Mouse (Mus musculus): ENCODE results near the gene Cmip. TPM values are rescaled to one million over a fixed set of nuclear protein-coding genes. Genes with fewer than 3 reads are reported as not detected.

Gene Cmip
- polyA plus RNA-seq, 1 experiment from 2014 or later = 39.0 TPM

GRCm38 (mm10) chr8:117318911-117319826 is 62.3 kb downstream of the Cmip start:
- no peak for ATAC-seq
- no peak overlapping the region for H3K4me3 ChIP-seq
- H3K9ac ChIP-seq = no peak overlapping the region
- peaks cover 77% of the 10 kb centered on the region for H3K4me1 ChIP-seq
- H3K27me3 ChIP-seq = no peaks in the 10 kb centered on the region
- no peaks in the 10 kb centered on the region for H3K36me3 ChIP-seq (ENCODE audit: poor library complexity, severe bottlenecking)
- no peak overlapping the region; the same call in 1 of the 2 replicates for H3K27ac ChIP-seq
- no peak overlapping the region for H3K4me2 ChIP-seq
- 92% methylated on average over 26 of the region's 26 CpGs for WGBS
- no peaks in the 10 kb centered on the region for H3K9me3 ChIP-seq (replicated peaks)

- Histone ChIP-seq H3K27me3 (no peaks in the 10 kb centered on the region), H3K36me3 (ENCODE audit: poor library complexity, severe bottlenecking) (0 out of 2 replicates have a peak, but pooled peaks cover 9% of the 10 kb centered on the region), H3K4me2 (no peak overlapping the region), H3K4me1 (peaks cover 64% of the 10 kb centered on the region), H3K9me3 (replicated peaks) (no peaks in the 10 kb centered on the region), H3K4me3 (no peak overlapping the region), H3K9ac (no peak overlapping the region), H3K27ac (no peak overlapping the region)
- no peak for ATAC-seq
- 90% methylated on average over 10 of the region's 10 CpGs for WGBS
These were observed 63.8 kb downstream of the Cmip start for GRCm38 (mm10) chr8:117320616-117321015.

- 86% methylated on average over 15 of the region's 15 CpGs for WGBS
- Histone ChIP-seq H3K9me3 (replicated peaks) (no peaks in the 10 kb centered on the region), H3K4me3 (no peak overlapping the region), H3K4me2 (no peak overlapping the region), H3K27ac (peak overlapping the region; percentile 80), H3K4me1 (peaks cover 58% of the 10 kb centered on the region), H3K27me3 (no peaks in the 10 kb centered on the region), H3K36me3 (ENCODE audit: poor library complexity, severe bottlenecking) (0 out of 2 replicates have a peak, but pooled peaks cover 9% of the 10 kb centered on the region), H3K9ac (no peak overlapping the region)
- no peak for ATAC-seq
These were observed 64.4 kb downstream of the Cmip start for GRCm38 (mm10) chr8:117321232-117321631.

GRCm38 (mm10) chr8:117322021-117322420 is 65.2 kb downstream of the Cmip start:
- H3K9ac ChIP-seq = no peak overlapping the region
- H3K27me3 ChIP-seq = no peaks in the 10 kb centered on the region
- 31% methylated on average over 6 of the region's 6 CpGs for WGBS
- H3K4me1 ChIP-seq = peaks cover 50% of the 10 kb centered on the region
- no peak overlapping the region for H3K4me3 ChIP-seq
- ATAC-seq = peak; percentile 90
- H3K9me3 ChIP-seq (replicated peaks) = no peaks in the 10 kb centered on the region
- H3K4me2 ChIP-seq = peak overlapping the region; percentile 42
- H3K36me3 ChIP-seq (ENCODE audit: poor library complexity, severe bottlenecking) = 0 out of 2 replicates have a peak, but pooled peaks cover 9% of the 10 kb centered on the region
- peak overlapping the region; percentile 80 for H3K27ac ChIP-seq

GRCm38 (mm10) chr8:117322715-117323310 is 65.9 kb downstream of the Cmip start:
- no peak for ATAC-seq
- Histone ChIP-seq H3K36me3 (ENCODE audit: poor library complexity, severe bottlenecking) (0 out of 2 replicates have a peak, but pooled peaks cover 9% of the 10 kb centered on the region), H3K27me3 (no peaks in the 10 kb centered on the region), H3K4me2 (peak overlapping the region; percentile 42), H3K27ac (peak overlapping the region; percentile 80), H3K4me3 (no peak overlapping the region), H3K4me1 (peaks cover 54% of the 10 kb centered on the region), H3K9me3 (replicated peaks) (no peaks in the 10 kb centered on the region), H3K9ac (peak overlapping the region; percentile 30; the same call in 1 of the 2 replicates)
- 63% methylated on average over 8 of the region's 8 CpGs for WGBS

- no peaks in the 10 kb centered on the region for H3K27me3 ChIP-seq
- H3K9ac ChIP-seq = no peak overlapping the region
- H3K27ac ChIP-seq = no peak overlapping the region
- 96% methylated on average over 9 of the region's 9 CpGs for WGBS
- H3K9me3 ChIP-seq (replicated peaks) = no peaks in the 10 kb centered on the region
- peaks cover 49% of the 10 kb centered on the region for H3K4me1 ChIP-seq
- H3K36me3 ChIP-seq (ENCODE audit: poor library complexity, severe bottlenecking) = 0 out of 2 replicates have a peak, but pooled peaks cover 9% of the 10 kb centered on the region
- H3K4me3 ChIP-seq = no peak overlapping the region
- ATAC-seq = no peak
- no peak overlapping the region for H3K4me2 ChIP-seq
These were observed 68.0 kb downstream of the Cmip start for GRCm38 (mm10) chr8:117324821-117325220.

- Histone ChIP-seq H3K27me3 (no peaks in the 10 kb centered on the region), H3K36me3 (ENCODE audit: poor library complexity, severe bottlenecking) (0 out of 2 replicates have a peak, but pooled peaks cover 9% of the 10 kb centered on the region), H3K9ac (no peak overlapping the region), H3K9me3 (replicated peaks) (no peaks in the 10 kb centered on the region), H3K27ac (no peak overlapping the region), H3K4me1 (peaks cover 33% of the 10 kb centered on the region), H3K4me3 (no peak overlapping the region), H3K4me2 (no peak overlapping the region)
- ATAC-seq = no peak
- 93% methylated on average over 5 of the region's 5 CpGs for WGBS
These were observed 69.9 kb downstream of the Cmip start for GRCm38 (mm10) chr8:117326735-117327134.

GRCm38 (mm10) chr8:117327385-117327837 is 70.5 kb downstream of the Cmip start:
- Histone ChIP-seq H3K9ac (0 out of 2 replicates have a peak overlapping the region, but pooled peaks have one; percentile 18), H3K27ac (peak overlapping the region; percentile 65), H3K4me3 (no peak overlapping the region), H3K36me3 (ENCODE audit: poor library complexity, severe bottlenecking) (0 out of 2 replicates have a peak, but pooled peaks cover 9% of the 10 kb centered on the region), H3K27me3 (no peaks in the 10 kb centered on the region), H3K4me1 (peaks cover 33% of the 10 kb centered on the region), H3K4me2 (no peak overlapping the region), H3K9me3 (replicated peaks) (no peaks in the 10 kb centered on the region)
- ATAC-seq = no peak
- 45% methylated on average over 7 of the region's 7 CpGs for WGBS

- H3K36me3 ChIP-seq (ENCODE audit: poor library complexity, severe bottlenecking) = 0 out of 2 replicates have a peak, but pooled peaks cover 9% of the 10 kb centered on the region
- peaks cover 37% of the 10 kb centered on the region for H3K4me1 ChIP-seq
- WGBS = 81% methylated on average over 9 of the region's 9 CpGs
- no peak for ATAC-seq
- no peaks in the 10 kb centered on the region for H3K9me3 ChIP-seq (replicated peaks)
- H3K4me3 ChIP-seq = no peak overlapping the region
- H3K4me2 ChIP-seq = no peak overlapping the region
- no peaks in the 10 kb centered on the region for H3K27me3 ChIP-seq
- H3K27ac ChIP-seq = peak overlapping the region; percentile 8; the same call in 1 of the 2 replicates
- no peak overlapping the region for H3K9ac ChIP-seq
These were observed 71.9 kb downstream of the Cmip start for GRCm38 (mm10) chr8:117328758-117329157.

GRCm38 (mm10) chr8:117329167-117329566 is 72.3 kb downstream of the Cmip start:
- Histone ChIP-seq H3K36me3 (ENCODE audit: poor library complexity, severe bottlenecking) (0 out of 2 replicates have a peak, but pooled peaks cover 9% of the 10 kb centered on the region), H3K4me1 (peaks cover 42% of the 10 kb centered on the region), H3K9me3 (replicated peaks) (no peaks in the 10 kb centered on the region), H3K27me3 (no peaks in the 10 kb centered on the region), H3K4me2 (no peak overlapping the region), H3K4me3 (no peak overlapping the region), H3K9ac (no peak overlapping the region), H3K27ac (peak overlapping the region; percentile 8; the same call in 1 of the 2 replicates)
- 74% methylated on average over 9 of the region's 9 CpGs for WGBS
- no peak for ATAC-seq

GRCm38 (mm10) chr8:117329903-117330302 is 73.0 kb downstream of the Cmip start:
- H3K36me3 ChIP-seq (ENCODE audit: poor library complexity, severe bottlenecking) = 0 out of 2 replicates have a peak, but pooled peaks cover 3% of the 10 kb centered on the region
- 66% methylated on average over 2 of the region's 2 CpGs for WGBS
- peaks cover 49% of the 10 kb centered on the region for H3K4me1 ChIP-seq
- no peak overlapping the region for H3K4me2 ChIP-seq
- ATAC-seq = no peak
- H3K9ac ChIP-seq = no peak overlapping the region
- no peak overlapping the region for H3K27ac ChIP-seq
- no peak overlapping the region for H3K4me3 ChIP-seq
- H3K27me3 ChIP-seq = no peaks in the 10 kb centered on the region
- H3K9me3 ChIP-seq (replicated peaks) = no peaks in the 10 kb centered on the region

Measured in forebrain, embryonic 13.5 days (tissue).